Mouse (Mus musculus) testis, postnatal 10 days (tissue): ENCODE results near the gene Plppr1.

ENCODE experiments used
- DNase-seq: peaks from one replicate; pipeline ENCODE4 v3.0.0; 2021; ENCODE audit warnings: low spot score

Gene Plppr1

GRCm38 (mm10) chr4:49118842-49119241 is 59.8 kb downstream of the Plppr1 start:
- DNase-seq: no peak

- no peak for DNase-seq
Observed at GRCm38 (mm10) chr4:49144798-49145197, 85.7 kb downstream of the Plppr1 start.

GRCm38 (mm10) chr4:49148775-49149174 is 89.7 kb downstream of the Plppr1 start:
- no peak for DNase-seq

GRCm38 (mm10) chr4:49149251-49149650 is 90.2 kb downstream of the Plppr1 start:
- DNase-seq: no peak

- peak; percentile 77 for DNase-seq
Observed at GRCm38 (mm10) chr4:49153849-49154248, 94.8 kb downstream of the Plppr1 start.

GRCm38 (mm10) chr4:49156781-49157180 is 97.7 kb downstream of the Plppr1 start:
- DNase-seq: no peak

GRCm38 (mm10) chr4:49163285-49163684 is 104.2 kb downstream of the Plppr1 start:
- DNase-seq: no peak

- DNase-seq: no peak
Observed at GRCm38 (mm10) chr4:49166391-49166790, 107.3 kb downstream of the Plppr1 start.

- DNase-seq: no peak
Observed at GRCm38 (mm10) chr4:49167030-49167429, 108.0 kb downstream of the Plppr1 start.

GRCm38 (mm10) chr4:49169498-49169897 is 110.4 kb downstream of the Plppr1 start:
- DNase-seq: no peak

- no peak for DNase-seq
Observed at GRCm38 (mm10) chr4:49178101-49178500, 119.0 kb downstream of the Plppr1 start.

- DNase-seq: no peak
Observed at GRCm38 (mm10) chr4:49178891-49179290, 119.8 kb downstream of the Plppr1 start.

GRCm38 (mm10) chr4:49179471-49180181 is 120.6 kb downstream of the Plppr1 start:
- no peak for DNase-seq

- no peak for DNase-seq
Observed at GRCm38 (mm10) chr4:49189991-49190526, 131.0 kb downstream of the Plppr1 start.

- peak; percentile 42 for DNase-seq
Observed at GRCm38 (mm10) chr4:49197125-49197747, 138.2 kb downstream of the Plppr1 start.

- DNase-seq: no peak
Observed at GRCm38 (mm10) chr4:49210457-49210856, 151.4 kb downstream of the Plppr1 start.

GRCm38 (mm10) chr4:49211582-49211981 is 152.5 kb downstream of the Plppr1 start:
- no peak for DNase-seq

GRCm38 (mm10) chr4:49212616-49213544 is 153.8 kb downstream of the Plppr1 start:
- DNase-seq: no peak

GRCm38 (mm10) chr4:49214341-49214740 is 155.3 kb downstream of the Plppr1 start:
- DNase-seq: no peak

- DNase-seq: no peak
Observed at GRCm38 (mm10) chr4:49223501-49223900, 164.4 kb downstream of the Plppr1 start.

GRCm38 (mm10) chr4:49225021-49225420 is 165.9 kb downstream of the Plppr1 start:
- DNase-seq: no peak
